In genomic region chr2:167007001-167007491, GRCm38 (mm10) we compare ENCODE assay signal across 21 mouse cellular contexts. TPM values are rescaled to one million over a fixed set of nuclear protein-coding genes. Genes with fewer than 3 reads are reported as not detected.
DNase-seq lines count a peak whose midpoint lies in the region; ATAC-seq and TF ChIP-seq lines count a peak whose summit lies in the region.
"Had no signal": no experiment of that assay in that cellular context is flagged by ENCODE, and none has a peak within 500 bp of the region (broad histone marks: within the 10 kb centered on the region; RNA-seq: fewer than 3 reads in every experiment).

No protein-coding gene starts in this region.

- no peak for TF ChIP-seq CTCF in hindbrain, postnatal 0 days (IDR thresholded peaks at IDR 0.05; ENCODE audit: low read depth)

- no peak overlapping the region for H3K4me2 ChIP-seq in hindbrain, postnatal 0 days (ENCODE audit: low read depth, low read length)
- H3K4me2 ChIP-seq in hindbrain, embryonic 12.5 days (replicated peaks), result no peak overlapping the region
- H3K4me2 ChIP-seq: hindbrain, embryonic 15.5 days; liver, embryonic 15.5 days; midbrain, embryonic 12.5 days; neural tube, embryonic 12.5 days; stomach, embryonic 15.5 days had no signal

- H3K27me3 ChIP-seq in hindbrain, postnatal 0 days (ENCODE audit: insufficient read depth, low read length), result no peaks in the 10 kb centered on the region
- no peaks in the 10 kb centered on the region for H3K27me3 ChIP-seq in hindbrain, embryonic 12.5 days
- H3K27me3 ChIP-seq: hindbrain, embryonic 15.5 days; midbrain, embryonic 12.5 days; neural tube, embryonic 12.5 days; stomach, embryonic 15.5 days had no signal

- no peaks in the 10 kb centered on the region for H3K36me3 ChIP-seq in hindbrain, postnatal 0 days (ENCODE audit: insufficient read depth, low read length)
- no peaks in the 10 kb centered on the region for H3K36me3 ChIP-seq in hindbrain, embryonic 12.5 days
- H3K36me3 ChIP-seq: embryonic facial prominence, embryonic 10.5 days; heart, embryonic 10.5 days; hindbrain, embryonic 15.5 days; limb, embryonic 10.5 days; liver, embryonic 15.5 days; midbrain, embryonic 12.5 days; neural tube, embryonic 12.5 days; stomach, embryonic 15.5 days had no signal

- H3K4me1 ChIP-seq in hindbrain, postnatal 0 days (ENCODE audit: insufficient read depth, low read length), result no peaks in the 10 kb centered on the region
- no peaks in the 10 kb centered on the region for H3K4me1 ChIP-seq in hindbrain, embryonic 12.5 days
- H3K4me1 ChIP-seq: embryonic facial prominence, embryonic 10.5 days; hindbrain, embryonic 15.5 days; limb, embryonic 10.5 days; midbrain, embryonic 12.5 days; neural tube, embryonic 12.5 days had no signal

- 48% methylated on average over 13 of the region's 13 CpGs for WGBS in hindbrain, postnatal 0 days
- 77% methylated on average over 13 of the region's 13 CpGs for WGBS in hindbrain, embryonic 12.5 days

- no peak overlapping the region for H3K4me3 ChIP-seq in hindbrain, postnatal 0 days (ENCODE audit: low read length)
- no peak overlapping the region for H3K4me3 ChIP-seq in hindbrain, embryonic 12.5 days
- H3K4me3 ChIP-seq: embryonic facial prominence, embryonic 10.5 days; erythroblast, embryonic 14.5 days; heart, embryonic 10.5 days; hindbrain, embryonic 15.5 days; limb, embryonic 10.5 days; liver, embryonic 15.5 days; midbrain, embryonic 12.5 days; neural tube, embryonic 12.5 days; stomach, embryonic 15.5 days had no signal

- no peak overlapping the region for H3K9ac ChIP-seq in hindbrain, postnatal 0 days (replicated peaks; ENCODE audit: low read length)
- H3K9ac ChIP-seq in hindbrain, embryonic 12.5 days, result no peak overlapping the region
- H3K9ac ChIP-seq: hindbrain, embryonic 15.5 days; liver, embryonic 15.5 days; midbrain, embryonic 12.5 days; neural tube, embryonic 12.5 days; stomach, embryonic 15.5 days had no signal

- peak; percentile 45 for DNase-seq in hindbrain, postnatal 0 days (ENCODE audit: low spot score)
- peak; percentile 49 for DNase-seq in A20 (ENCODE audit: low read depth, low spot score)
- DNase-seq in cerebellum, adult 18-20 months, result peak; percentile 69 to 70
- no peak for DNase-seq in heart, adult 8-10 months (ENCODE audit: low spot score)
- DNase-seq in lung, postnatal 4 days, result no peak
- no peak for DNase-seq in urinary bladder, postnatal 25 days (ENCODE audit: low spot score)
- DNase-seq: gastrocnemius, postnatal 10 days; heart, postnatal 14 days; kidney, adult 18-20 months; kidney, postnatal 25 days had no signal

- no peaks in the 10 kb centered on the region for H3K9me3 ChIP-seq in hindbrain, postnatal 0 days (ENCODE audit: low read length)
- H3K9me3 ChIP-seq in hindbrain, embryonic 12.5 days (replicated peaks), result no peaks in the 10 kb centered on the region
- H3K9me3 ChIP-seq: embryonic facial prominence, embryonic 10.5 days; heart, embryonic 10.5 days; hindbrain, embryonic 15.5 days; limb, embryonic 10.5 days; liver, embryonic 15.5 days; midbrain, embryonic 12.5 days; neural tube, embryonic 12.5 days; stomach, embryonic 15.5 days had no signal

- H3K27ac ChIP-seq in hindbrain, postnatal 0 days, result peak overlapping the region; percentile 59; the same call in 1 of the 2 replicates
- no peak overlapping the region for H3K27ac ChIP-seq in hindbrain, embryonic 12.5 days
- H3K27ac ChIP-seq: embryonic facial prominence, embryonic 10.5 days; heart, embryonic 10.5 days; hindbrain, embryonic 15.5 days; limb, embryonic 10.5 days; liver, embryonic 15.5 days; midbrain, embryonic 12.5 days; neural tube, embryonic 12.5 days; stomach, embryonic 15.5 days had no signal

- peak; percentile 49; the same call in 1 of the 2 replicates for ATAC-seq in hindbrain, postnatal 0 days
- ATAC-seq in hindbrain, embryonic 12.5 days (ENCODE audit: low FRiP score), result no peak
- ATAC-seq in common myeloid progenitor, adult 5-6 weeks (replicated peaks; ENCODE audit: low read depth, poor library complexity, severe bottlenecking), result peak; percentile 39; the same call in 1 of the 2 replicates

RNA-seq across cellular contexts. Expression of gene Ddx27, which starts 7.9 kb away (rescaled TPM):
- total RNA-seq in hindbrain, postnatal 0 days (2014; rRNA removed), result 27.5 and 29.4 TPM in 2 replicates
- 36.7 and 38.3 TPM in 2 replicates for polyA plus RNA-seq in hindbrain, postnatal 0 days (2015; fragmentation: Nextera tagmentation; extraction: Ambion mirVana)
- 42.0 and 50.1 TPM in 2 replicates for polyA plus RNA-seq in hindbrain, embryonic 12.5 days (2016; fragmentation: Nextera tagmentation; extraction: Ambion mirVana)
- 117 and 123 TPM in 2 replicates for total RNA-seq in common myeloid progenitor, adult 5-6 weeks (2017)
- 10 to 100 TPM in 3 of 4 experiments, 1 to 10 TPM in 1; 9.0 to 12.3 (median 10.7) TPM for total RNA-seq in heart, adult 8-10 months (2022)

RNA-seq across cellular contexts. Expression of gene Stau1, which starts 10.9 kb away (rescaled TPM):
- total RNA-seq in hindbrain, postnatal 0 days (2014; rRNA removed), result 28.8 and 37.9 TPM in 2 replicates
- polyA plus RNA-seq in hindbrain, postnatal 0 days (2015; fragmentation: Nextera tagmentation; extraction: Ambion mirVana), result 81.3 and 86.0 TPM in 2 replicates
- polyA plus RNA-seq in hindbrain, embryonic 12.5 days (2016; fragmentation: Nextera tagmentation; extraction: Ambion mirVana), result 115 and 130 TPM in 2 replicates
- 31.3 and 56.3 TPM in 2 replicates for total RNA-seq in common myeloid progenitor, adult 5-6 weeks (2017)
- 10 to 100 TPM; 40.7 to 48.5 (median 44.1) TPM for total RNA-seq in heart, adult 8-10 months (2022)

RNA-seq across cellular contexts. Expression of gene Znfx1, which starts 55.8 kb away (rescaled TPM):
- total RNA-seq in hindbrain, postnatal 0 days (2014; rRNA removed), result 31.6 and 34.9 TPM in 2 replicates
- polyA plus RNA-seq in hindbrain, postnatal 0 days (2015; fragmentation: Nextera tagmentation; extraction: Ambion mirVana), result 4.9 and 5.8 TPM in 2 replicates
- polyA plus RNA-seq in hindbrain, embryonic 12.5 days (2016; fragmentation: Nextera tagmentation; extraction: Ambion mirVana), result 9.4 and 9.7 TPM in 2 replicates
- 15.9 and 18.0 TPM in 2 replicates for total RNA-seq in common myeloid progenitor, adult 5-6 weeks (2017)
- total RNA-seq in heart, adult 8-10 months (2022), result 10 to 100 TPM; 29.2 to 47.0 (median 40.3) TPM

Comparison
In these comparisons a context has a peak if more than half of its experiments do, and no peak if none do; other contexts are left out.
1. DNase-seq: peak in hindbrain, postnatal 0 days (single experiment), A20 (single experiment) and cerebellum, adult 18-20 months (2 of 2); none in heart, adult 8-10 months (single experiment), lung, postnatal 4 days (0 of 2) and urinary bladder, postnatal 25 days (single experiment).